Mouse (Mus musculus) myocyte (in vitro differentiated cells): ENCODE measurements at regions not wholly inside any gene's neighbourhood (a gene's known extent, or its start where the extent isn't known, plus 50 kb on each side); places are given as distances from the start of the nearest gene placed in this dataset.

ENCODE experiments used
- E2F4 ChIP-seq: IDR thresholded peaks from one replicate; pipeline ENCODE4 v1.6.1; 2011; ENCODE audit warnings: mild to moderate bottlenecking, control low read depth, moderate library complexity; ENCODE audit not compliant: insufficient read depth
- MAX ChIP-seq: IDR thresholded peaks from one replicate; pipeline ENCODE4 v1.6.1; 2011; ENCODE audit warnings: low read depth, mild to moderate bottlenecking, control low read depth
- MYOD1 ChIP-seq, 3 experiments: IDR thresholded peaks; one replicate each; pipeline ENCODE4 v1.6.1; 2011; ENCODE audit warnings: control low read depth in 2 of 3, low read depth in 2 of 3, mild to moderate bottlenecking in 2 of 3, moderate library complexity in 1 of 3; ENCODE audit not compliant: insufficient read length in 2 of 3, control insufficient read depth in 1 of 3
- MYOG ChIP-seq, 3 experiments: IDR thresholded peaks; one replicate each; pipeline ENCODE4 v1.6.1; 2011; ENCODE audit warnings: control low read depth in 2 of 3, low read depth in 2 of 3, mild to moderate bottlenecking in 2 of 3; ENCODE audit not compliant: insufficient read length in 2 of 3, control insufficient read depth in 1 of 3, insufficient read depth in 1 of 3
- POLR2A ChIP-seq: IDR thresholded peaks from one replicate; pipeline ENCODE4 v1.6.1; 2011; ENCODE audit warnings: low read depth, mild to moderate bottlenecking, control low read depth, moderate library complexity; ENCODE audit not compliant: insufficient read length
- POLR2AphosphoS2 ChIP-seq: IDR thresholded peaks from one replicate; pipeline ENCODE4 v1.6.1; 2011; ENCODE audit warnings: low read depth, control low read depth; ENCODE audit not compliant: insufficient read length
- SRF ChIP-seq: IDR thresholded peaks from one replicate; pipeline ENCODE4 v1.6.1; 2011; ENCODE audit warnings: low read depth; ENCODE audit not compliant: control insufficient read depth, insufficient read length

GRCm38 (mm10) chr2:55208620-55209019 is 227.2 kb upstream of the Kcnj3 start:
- TF ChIP-seq POLR2A (no peak), MYOD1 (IDR thresholded peaks at IDR 0.05; ENCODE audit: control insufficient read depth in 1 of 3, insufficient read length in 2 of 3, low read depth in 2 of 3) (no peak), E2F4 (no peak), MYOG (IDR thresholded peaks at IDR 0.05; ENCODE audit: control insufficient read depth in 1 of 3, insufficient read depth in 1 of 3, insufficient read length in 2 of 3, low read depth in 2 of 3) (no peak), MAX (no peak), SRF (no peak), POLR2AphosphoS2 (no peak)
